Mouse (Mus musculus) embryonic fibroblast, embryonic 13.5 days (primary cell): ENCODE data around the gene Olfr325.

Experiments used
- CTCF ChIP-seq: IDR thresholded peaks from 2 replicates; pipeline ENCODE4 v1.5.1; 2011; ENCODE audit warnings: mild to moderate bottlenecking, control low read depth, low read length, moderate library complexity, borderline replicate concordance; ENCODE audit not compliant: insufficient read depth
- POLR2A ChIP-seq: IDR thresholded peaks from 2 replicates; pipeline ENCODE4 v1.6.1; 2011; ENCODE audit warnings: low read depth, mild to moderate bottlenecking, control low read depth, low read length, moderate library complexity

GRCm38 (mm10) chr11:58607030-58607429 lies 29.5 kb downstream of the Olfr325 start:
- TF ChIP-seq CTCF (no peak), POLR2A (no peak)
